Mouse (Mus musculus) brown adipose tissue, adult 24 weeks (tissue): ENCODE data around the gene Rimkla. TPM values are rescaled to one million over a fixed set of nuclear protein-coding genes. Genes with fewer than 3 reads are reported as not detected.

Experiments used
- H3K27ac ChIP-seq: fragments of 200-500 bp; replicated peaks from 2 replicates; pipeline ENCODE4 v1.5.1; 2012; ENCODE audit warnings: low read depth, mild to moderate bottlenecking, low read length
- H3K4me1 ChIP-seq: fragments of 200-500 bp; 2 replicates; pipeline ENCODE4 v1.6.1; 2012; ENCODE audit warnings: low read length, mixed read lengths; ENCODE audit not compliant: control insufficient read depth, insufficient read depth, insufficient read length
- H3K4me3 ChIP-seq: fragments of 200-500 bp; 2 replicates; pipeline ENCODE4 v1.5.1; 2012; ENCODE audit warnings: low read depth, mild to moderate bottlenecking, low read length, moderate library complexity; ENCODE audit not compliant: insufficient read depth
- polyA plus RNA-seq: library from polyadenylated mRNA; stranded (reverse); fragments of >200 nt; gene quantifications from 2 replicates; pipeline ENCODE4 v1.2.4, GENCODE M21; 2012; ENCODE audit not compliant: missing spikeins, insufficient read depth, insufficient read length

The Rimkla gene
- polyA plus RNA-seq, 1 experiment, result not detected

- H3K27ac ChIP-seq, result no peak overlapping the region
- no peaks in the 10 kb centered on the region for H3K4me1 ChIP-seq
Observed at GRCm38 (mm10) chr4:119492933-119493327, 502 bp upstream of the Rimkla start.

DNA sequence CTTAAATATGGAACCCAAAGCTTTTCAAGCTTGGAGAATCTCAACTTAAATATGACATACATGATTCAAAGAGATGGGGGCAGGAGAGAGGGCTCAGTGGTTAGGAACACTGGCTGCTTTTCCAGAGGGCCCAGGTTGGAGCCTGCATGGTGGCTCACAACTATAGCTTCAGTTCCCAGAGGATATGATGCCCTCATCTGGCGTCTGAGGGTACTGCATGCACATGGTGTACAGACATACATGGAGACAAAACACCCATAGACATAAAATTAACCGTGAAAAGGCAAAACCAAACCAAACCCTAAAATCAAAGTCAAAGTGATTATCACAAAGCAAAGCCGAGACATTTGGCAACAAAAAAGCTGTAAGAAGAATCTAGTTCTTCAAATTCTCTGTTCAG, 1.6 kb downstream of the Rimkla start:
- no peak overlapping the region for H3K27ac ChIP-seq
- no peaks in the 10 kb centered on the region for H3K4me1 ChIP-seq
- H3K4me3 ChIP-seq, result no peak overlapping the region

More at GRCm38 (mm10) chr4:119492933-119493327, 502 bp upstream of the Rimkla start:
- H3K4me3 ChIP-seq, result peak overlapping the region; percentile 68

DNA sequence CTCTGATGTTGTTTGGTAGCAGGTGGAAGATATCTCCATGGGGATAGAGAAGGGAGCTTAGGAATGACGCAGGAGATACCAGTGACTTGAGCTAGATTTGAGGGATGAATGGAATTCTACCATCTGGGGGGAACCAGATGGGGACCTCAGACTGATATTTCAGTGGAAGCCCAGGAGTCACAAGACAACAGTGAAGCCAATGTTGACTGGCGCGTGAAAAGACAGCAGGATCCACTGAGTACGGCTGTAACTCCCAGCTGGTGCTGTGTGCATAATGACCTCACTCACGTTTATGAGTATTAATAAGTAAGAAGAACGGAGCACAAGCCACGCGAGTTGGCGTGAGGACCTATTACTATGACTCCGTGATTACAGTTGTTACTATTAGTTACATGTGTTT, 2.8 kb downstream of the Rimkla start:
- Histone ChIP-seq H3K27ac (no peak overlapping the region), H3K4me1 (no peaks in the 10 kb centered on the region), H3K4me3 (no peak overlapping the region)

DNA sequence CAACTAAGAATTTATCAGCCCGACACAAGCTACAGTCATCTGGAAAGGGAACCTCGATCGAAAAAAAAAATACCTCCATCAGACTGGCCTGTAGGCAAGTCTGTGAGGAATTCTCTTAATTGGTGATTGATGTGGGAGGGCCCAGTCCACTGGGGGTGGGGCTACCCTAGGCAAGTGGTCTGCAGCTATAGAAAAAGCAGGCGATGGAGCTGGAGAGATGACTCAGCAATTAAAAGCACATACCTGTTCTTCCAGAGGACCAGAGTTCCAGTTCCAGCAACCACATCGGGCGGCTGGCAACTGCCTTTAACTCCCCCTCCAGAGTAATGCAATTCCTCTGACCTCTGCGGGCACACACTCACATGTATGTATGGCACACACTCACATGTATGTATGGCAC, 7.5 kb downstream of the Rimkla start:
- no peak overlapping the region for H3K27ac ChIP-seq
- H3K4me3 ChIP-seq, result no peak overlapping the region
- H3K4me1 ChIP-seq, result no peaks in the 10 kb centered on the region

- no peak overlapping the region for H3K27ac ChIP-seq
- no peaks in the 10 kb centered on the region for H3K4me1 ChIP-seq
- H3K4me3 ChIP-seq, result no peak overlapping the region
Observed at GRCm38 (mm10) chr4:119483051-119483450, 9.4 kb downstream of the Rimkla start.

- Histone ChIP-seq H3K27ac (no peak overlapping the region), H3K4me1 (peaks cover 2% of the 10 kb centered on the region; the same call in 1 of the 2 replicates), H3K4me3 (no peak overlapping the region)
Observed at GRCm38 (mm10) chr4:119473150-119473549, 19.3 kb downstream of the Rimkla start.

- H3K27ac ChIP-seq, result no peak overlapping the region
- H3K4me3 ChIP-seq, result no peak overlapping the region
- H3K4me1 ChIP-seq, result peaks cover 4% of the 10 kb centered on the region; the same call in 1 of the 2 replicates
Observed at GRCm38 (mm10) chr4:119472545-119472944, 19.9 kb downstream of the Rimkla start.

GRCm38 (mm10) chr4:119467720-119468380, 24.6 kb downstream of the Rimkla start:
- H3K4me1 ChIP-seq, result peaks cover 4% of the 10 kb centered on the region; the same call in 1 of the 2 replicates
- H3K4me3 ChIP-seq, result no peak overlapping the region
- H3K27ac ChIP-seq, result no peak overlapping the region

DNA sequence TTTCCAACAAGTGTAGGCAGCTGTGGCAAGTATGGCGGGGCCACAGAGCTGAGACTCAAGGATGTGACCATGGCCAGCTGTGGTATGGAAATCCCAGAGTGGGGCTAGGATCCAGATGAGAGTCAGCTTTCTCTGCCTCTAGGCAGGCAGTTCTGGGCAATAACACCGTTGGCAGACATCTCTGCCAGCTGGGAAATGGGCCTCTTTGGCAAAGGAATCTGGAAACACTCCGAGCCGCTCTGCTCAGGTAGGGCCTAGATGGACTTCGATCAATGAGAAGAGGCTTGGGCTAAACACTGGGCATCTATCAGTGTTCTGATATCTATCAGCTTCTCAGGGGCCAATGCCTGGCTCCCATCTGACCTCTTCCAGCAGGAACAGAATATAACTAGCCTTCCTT, 26.6 kb downstream of the Rimkla start:
- H3K4me3 ChIP-seq, result no peak overlapping the region

DNA sequence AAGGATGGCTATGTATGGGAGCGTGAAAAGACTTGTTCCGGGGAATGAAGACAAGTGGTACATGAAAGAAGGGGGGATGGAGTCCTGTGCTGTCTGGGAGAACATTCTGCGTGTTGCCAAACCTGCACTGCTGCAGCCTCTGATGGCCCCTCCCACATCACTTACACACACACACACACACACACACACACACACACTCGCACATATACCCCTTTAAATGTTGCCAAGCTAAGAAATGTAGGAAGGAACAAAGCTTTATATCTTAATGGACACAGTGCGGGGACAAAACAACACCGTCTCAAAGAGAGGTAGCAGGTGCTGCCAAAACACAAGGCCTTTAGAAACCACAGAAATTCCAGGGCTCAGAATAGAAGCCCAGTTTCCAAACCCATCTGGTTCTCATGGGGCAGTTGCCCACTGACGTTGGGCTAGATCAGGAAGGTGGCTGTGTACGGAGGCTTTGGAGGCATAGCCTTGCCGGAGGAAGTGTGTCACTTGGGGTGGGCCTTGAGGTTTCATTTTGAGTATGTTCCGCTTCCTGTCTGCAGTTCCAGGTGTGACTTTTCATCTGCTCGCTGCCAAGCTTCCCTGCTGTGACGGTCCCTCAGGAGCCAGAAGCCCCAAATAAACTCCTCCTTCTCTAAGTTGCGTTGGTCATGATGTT, 28.5 kb downstream of the Rimkla start:
- Histone ChIP-seq H3K4me1 (peaks cover 4% of the 10 kb centered on the region; the same call in 1 of the 2 replicates), H3K27ac (no peak overlapping the region), H3K4me3 (no peak overlapping the region)

More for the DNA sequence above, 26.6 kb downstream of the Rimkla start:
- no peak overlapping the region for H3K27ac ChIP-seq
- peaks cover 4% of the 10 kb centered on the region; the same call in 1 of the 2 replicates for H3K4me1 ChIP-seq

- H3K27ac ChIP-seq, result no peak overlapping the region
- H3K4me3 ChIP-seq, result no peak overlapping the region
- H3K4me1 ChIP-seq, result peaks cover 1% of the 10 kb centered on the region; the same call in 1 of the 2 replicates
Observed at GRCm38 (mm10) chr4:119462858-119463755, 29.3 kb downstream of the Rimkla start.

GRCm38 (mm10) chr4:119462457-119462856, 30.0 kb downstream of the Rimkla start:
- no peaks in the 10 kb centered on the region for H3K4me1 ChIP-seq
- no peak overlapping the region for H3K4me3 ChIP-seq
- no peak overlapping the region for H3K27ac ChIP-seq

GRCm38 (mm10) chr4:119460728-119461141, 31.7 kb downstream of the Rimkla start:
- Histone ChIP-seq H3K27ac (no peak overlapping the region), H3K4me1 (no peaks in the 10 kb centered on the region), H3K4me3 (no peak overlapping the region)

GRCm38 (mm10) chr4:119460296-119460695, 32.1 kb downstream of the Rimkla start:
- Histone ChIP-seq H3K4me1 (no peaks in the 10 kb centered on the region), H3K4me3 (no peak overlapping the region), H3K27ac (no peak overlapping the region)

- Histone ChIP-seq H3K4me1 (no peaks in the 10 kb centered on the region), H3K27ac (no peak overlapping the region), H3K4me3 (no peak overlapping the region)
Observed at GRCm38 (mm10) chr4:119453533-119453932, 38.9 kb downstream of the Rimkla start.
